Mouse (Mus musculus) bone marrow, adult 2 months (tissue): ENCODE measurements around the gene C87436.

Experiments
- CTCF ChIP-seq: fragments of 200-500 bp; IDR thresholded peaks from 2 replicates; pipeline ENCODE4 v1.5.1; 2011; ENCODE audit warnings: low read length, control low read depth; ENCODE audit not compliant: control insufficient read depth, insufficient read depth
- POLR2A ChIP-seq: fragments of 200-500 bp; IDR thresholded peaks from 2 replicates; pipeline ENCODE4 v1.6.1; 2011; ENCODE audit warnings: low read depth, mild to moderate bottlenecking, control low read depth, low read length, borderline replicate concordance; ENCODE audit not compliant: control insufficient read depth

DNA sequence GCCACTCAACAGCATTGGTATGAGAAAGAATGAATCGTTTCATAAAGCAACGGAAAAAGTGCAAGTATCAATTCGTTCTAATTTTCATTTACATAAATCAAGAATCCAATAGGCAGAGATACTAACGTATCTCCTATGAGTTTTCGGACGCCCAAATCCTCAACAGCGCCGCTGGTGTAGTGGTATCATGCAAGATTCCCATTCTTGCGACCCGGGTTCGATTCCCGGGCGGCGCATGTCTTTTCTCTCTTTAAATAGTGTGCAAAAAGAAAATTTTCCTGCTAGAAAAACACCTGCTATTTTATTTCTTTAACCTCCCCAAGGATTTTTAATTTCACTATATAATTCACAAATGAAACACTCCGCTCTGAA, 34.5 kb upstream of the C87436 start:
- TF ChIP-seq POLR2A, result no peak
- no peak for TF ChIP-seq CTCF
